Mouse (Mus musculus) adrenal gland, adult 10 weeks (tissue): ENCODE data around the gene Slco6c1. TPM values are rescaled to one million over a fixed set of nuclear protein-coding genes. Genes with fewer than 3 reads are reported as not detected.

Experiments
- polyA plus RNA-seq: library from polyadenylated mRNA; stranded (reverse); fragments of 350-450 nt; fragmentation: Illumina TruSeq; extraction: RNeasy Lipid Tissue Mini Kit (QIAGEN cat#74804); gene quantifications from one replicate; pipeline ENCODE4 v1.2.3, GENCODE M21; 2014; ENCODE audit warnings: low read depth, low replicate concordance

Gene Slco6c1
- not detected for polyA plus RNA-seq

GRCm38 (mm10) chr1:97128201-97128600, at the start of gene Slco6c1:
TSS of gene Slco6c1 (minus strand) at chr1:97128301.

